Mouse (Mus musculus): ENCODE results near the gene Rasef.
"Not testable (repeated sequence)": the region's sequence is repeated elsewhere in the genome, so short reads cannot be mapped to it uniquely, and the experiment has no call there.

Gene Rasef

DNA sequence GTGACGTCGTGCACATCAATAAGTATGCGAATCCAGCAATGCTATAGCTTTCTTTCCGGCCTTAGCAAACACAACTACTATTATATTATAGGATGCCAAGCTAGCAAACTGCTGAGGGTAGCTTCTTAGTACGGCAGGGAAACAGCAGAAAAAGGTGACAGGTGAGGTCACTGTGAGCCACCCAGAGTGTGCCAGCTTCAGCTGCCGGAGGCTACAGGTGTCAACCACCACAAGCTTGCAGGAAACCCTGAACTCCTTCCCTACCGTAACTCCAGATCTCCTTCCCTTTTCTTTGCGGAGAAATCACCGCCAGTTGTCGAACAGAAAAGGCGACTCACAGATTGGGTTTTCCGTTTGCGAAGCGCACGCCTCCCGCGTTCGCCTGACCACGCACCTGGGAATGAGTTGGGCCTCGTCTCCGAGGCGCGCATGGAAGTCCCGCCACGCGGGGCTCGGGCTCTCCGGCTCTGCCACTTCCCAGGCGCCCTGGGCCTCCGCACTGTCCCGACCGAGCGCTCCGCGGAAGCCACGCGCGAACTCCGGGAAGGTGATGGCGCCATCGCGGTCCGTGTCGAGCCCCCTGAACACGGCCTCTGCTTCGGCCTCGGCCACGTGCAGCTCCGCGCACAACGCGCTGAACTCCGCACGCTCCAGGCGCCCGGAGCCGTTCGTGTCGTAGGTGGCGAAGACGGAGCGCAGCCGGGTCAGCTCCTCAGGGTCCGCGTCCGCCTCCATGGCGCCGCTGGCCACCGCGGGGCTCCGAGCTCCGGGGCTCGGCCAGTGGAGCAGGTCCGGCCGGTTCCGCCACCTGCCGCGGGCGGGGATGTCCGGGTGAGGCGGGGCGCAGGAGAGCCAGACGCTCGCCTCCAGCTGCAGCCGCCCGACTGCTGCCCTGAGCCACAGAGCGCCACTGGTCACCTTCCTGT, at the start of gene Rasef:
Gene Rasef (minus strand): TSS at position 735 of the 926 bp plus-strand sequence.
- DNase-seq (ENCODE audit: low read depth): no peak

- no peak for DNase-seq (ENCODE audit: low read depth)
These were observed 35.8 kb upstream of the Rasef start for GRCm38 (mm10) chr4:73826587-73826986.

GRCm38 (mm10) chr4:73791186-73791540, 369 bp upstream of the Rasef start:
- no peak for DNase-seq (ENCODE audit: low read depth)

DNA sequence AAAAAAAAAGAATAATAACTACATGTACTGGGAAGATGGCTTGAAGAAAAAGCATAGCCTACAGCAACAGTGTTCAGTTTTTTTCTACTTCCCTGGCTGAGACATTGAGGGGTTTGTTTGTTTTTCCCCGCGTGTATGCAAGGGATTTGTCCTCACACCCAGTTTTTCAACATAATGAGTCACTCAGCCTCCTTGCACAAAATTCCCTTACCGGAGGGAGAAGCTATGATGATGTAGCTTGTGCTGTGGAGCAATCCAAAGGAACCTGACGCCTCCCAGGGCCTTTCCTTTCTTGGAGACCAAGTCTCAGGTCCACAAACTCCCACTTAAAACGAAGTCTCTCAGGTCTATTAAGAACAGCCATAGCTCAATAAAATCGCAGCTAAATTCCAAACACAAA, 1.3 kb downstream of the Rasef start:
- no peak for DNase-seq (ENCODE audit: low read depth)

DNA sequence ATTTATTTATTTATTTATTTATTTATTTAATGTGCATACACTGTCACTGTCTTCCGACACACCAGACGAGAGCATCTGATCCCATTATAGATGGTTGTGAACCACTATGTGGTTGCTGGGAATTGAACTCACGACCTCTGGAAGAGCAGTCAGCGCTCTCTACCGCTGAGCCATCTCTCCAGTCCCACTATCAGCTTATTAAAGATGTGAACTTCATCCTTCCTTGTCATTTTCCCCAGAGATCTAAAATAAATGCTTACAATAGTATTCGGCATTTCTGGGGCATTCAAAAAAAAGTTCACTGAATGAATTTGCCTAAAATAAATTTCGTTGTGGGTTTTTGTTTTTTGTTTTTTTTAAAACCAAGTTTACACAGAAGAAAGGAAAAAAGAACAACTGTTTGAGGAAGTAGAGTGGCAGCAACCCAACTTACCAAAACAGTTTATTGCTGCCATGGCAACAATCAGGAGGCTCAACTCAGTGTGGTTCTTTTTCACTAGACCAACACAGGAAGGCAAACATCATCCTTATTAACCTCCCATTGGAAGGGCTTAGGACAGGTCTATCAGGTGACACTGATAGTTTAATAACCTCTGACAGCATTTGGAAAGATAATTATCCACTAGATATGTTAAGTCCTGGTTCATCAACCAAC, 2.6 kb downstream of the Rasef start:
- DNase-seq (ENCODE audit: low read depth): no peak

GRCm38 (mm10) chr4:73784147-73784546, 6.6 kb downstream of the Rasef start:
- no peak for DNase-seq (ENCODE audit: low read depth)

DNA sequence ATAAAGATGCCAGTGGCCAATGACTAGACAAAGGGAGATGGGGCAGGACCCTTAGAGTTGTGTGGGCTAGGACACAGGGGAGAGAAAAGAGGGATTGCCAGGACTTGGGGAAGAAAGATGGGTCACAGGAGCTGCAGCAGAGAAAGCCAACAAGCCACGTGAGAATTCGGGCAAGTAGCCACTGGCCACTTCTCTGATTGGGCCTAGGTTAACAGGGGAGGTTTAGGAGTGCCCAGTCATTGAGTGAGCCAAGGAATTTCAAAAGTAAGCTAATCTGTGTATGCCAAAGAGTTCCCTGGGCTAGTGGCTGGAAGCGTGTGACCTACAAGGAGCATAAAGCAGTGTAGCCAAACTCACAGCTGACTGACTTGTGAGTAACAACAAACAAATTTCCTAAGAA, 9.7 kb downstream of the Rasef start:
- DNase-seq (ENCODE audit: low read depth): no peak

GRCm38 (mm10) chr4:73775266-73775665, 15.5 kb downstream of the Rasef start:
- no peak for DNase-seq (ENCODE audit: low read depth)

GRCm38 (mm10) chr4:73773831-73774810, 16.7 kb downstream of the Rasef start:
- no peak for DNase-seq (ENCODE audit: low read depth)

- DNase-seq (ENCODE audit: low read depth): no peak
These were observed 18.8 kb downstream of the Rasef start for GRCm38 (mm10) chr4:73772028-73772427.

DNA sequence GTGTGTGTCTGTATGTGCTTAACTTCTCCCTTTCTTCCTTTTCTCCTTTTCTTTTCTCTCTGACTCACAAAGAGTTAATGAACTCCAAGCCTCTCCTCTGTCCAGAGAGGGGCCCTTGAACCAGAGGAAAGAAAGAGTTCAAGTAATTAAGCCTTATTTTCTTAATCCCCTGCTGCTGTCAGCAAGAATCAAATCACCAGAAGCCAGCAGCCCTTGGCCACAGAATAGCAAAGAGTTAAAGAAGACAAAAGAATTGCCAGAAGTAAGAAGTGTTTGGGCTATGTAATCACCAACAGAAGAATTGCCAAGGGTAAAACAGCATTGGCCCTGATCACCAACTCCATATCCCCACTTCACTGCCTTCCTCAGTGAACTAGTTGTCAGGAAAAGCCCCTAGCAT, 20.2 kb downstream of the Rasef start:
- DNase-seq (ENCODE audit: low read depth): no peak

DNA sequence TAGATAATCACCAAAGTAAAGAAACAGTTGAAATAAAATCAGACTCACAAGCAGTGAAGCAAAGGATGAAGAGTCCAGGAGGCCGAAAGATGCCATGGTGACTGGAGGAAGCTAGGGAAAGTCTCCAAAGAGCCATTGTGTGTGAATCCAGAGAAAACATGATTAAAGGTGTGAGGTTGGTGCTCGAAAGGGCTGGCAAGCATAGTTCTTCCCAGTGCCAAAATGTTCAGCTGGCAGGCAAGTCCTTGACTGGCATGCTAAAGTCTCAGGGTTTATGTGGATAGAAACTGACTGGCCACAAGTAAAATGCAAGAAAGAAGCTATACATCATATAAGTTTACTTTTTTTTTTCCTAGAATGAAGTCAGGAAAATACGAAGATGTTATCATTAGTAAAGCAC, 22.6 kb downstream of the Rasef start:
- no peak for DNase-seq (ENCODE audit: low read depth)

DNA sequence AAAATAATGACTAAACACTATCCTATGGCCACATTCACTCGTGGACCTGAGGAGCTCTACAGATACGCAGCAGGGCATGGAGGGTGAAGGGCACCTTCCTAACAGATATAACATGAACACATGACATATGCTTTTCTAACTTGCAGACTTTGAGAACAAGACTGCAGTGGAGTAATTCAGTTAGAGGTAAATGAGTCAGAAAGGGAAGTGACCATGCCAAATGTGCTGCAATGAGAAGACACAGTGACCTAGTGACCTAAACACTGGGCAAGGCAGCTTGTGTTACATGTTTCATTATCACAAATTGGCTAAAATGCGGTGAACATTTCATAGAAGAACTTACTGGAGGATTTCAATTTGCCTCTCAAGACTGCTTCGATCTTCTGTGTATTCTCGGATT, 42.6 kb downstream of the Rasef start:
- no peak for DNase-seq (ENCODE audit: low read depth)

DNA sequence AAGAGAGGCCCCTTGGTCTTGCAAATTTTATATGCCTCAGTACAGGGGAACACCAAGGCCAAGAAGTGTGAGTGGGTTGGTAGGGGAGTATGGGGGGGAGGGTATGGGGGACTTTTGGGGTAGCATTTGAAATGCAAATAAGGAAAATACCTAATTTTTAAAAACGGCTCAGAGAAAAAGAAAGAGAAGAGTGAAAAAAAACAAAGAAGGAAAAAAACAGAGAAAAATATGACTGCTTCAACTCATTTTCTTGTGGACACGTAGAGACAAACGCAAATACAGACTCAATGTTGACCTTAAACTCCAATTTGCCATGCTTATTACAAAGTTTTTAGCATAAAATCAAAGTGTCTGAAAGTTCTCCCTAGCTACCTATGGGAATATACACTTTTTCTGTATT, 51.4 kb downstream of the Rasef start:
- no peak for DNase-seq (ENCODE audit: low read depth)

GRCm38 (mm10) chr4:73719819-73720218, 71.0 kb downstream of the Rasef start:
- no peak for DNase-seq (ENCODE audit: low read depth)

- no peak for DNase-seq (ENCODE audit: low read depth)
These were observed 72.0 kb downstream of the Rasef start for GRCm38 (mm10) chr4:73718761-73719160.

DNA sequence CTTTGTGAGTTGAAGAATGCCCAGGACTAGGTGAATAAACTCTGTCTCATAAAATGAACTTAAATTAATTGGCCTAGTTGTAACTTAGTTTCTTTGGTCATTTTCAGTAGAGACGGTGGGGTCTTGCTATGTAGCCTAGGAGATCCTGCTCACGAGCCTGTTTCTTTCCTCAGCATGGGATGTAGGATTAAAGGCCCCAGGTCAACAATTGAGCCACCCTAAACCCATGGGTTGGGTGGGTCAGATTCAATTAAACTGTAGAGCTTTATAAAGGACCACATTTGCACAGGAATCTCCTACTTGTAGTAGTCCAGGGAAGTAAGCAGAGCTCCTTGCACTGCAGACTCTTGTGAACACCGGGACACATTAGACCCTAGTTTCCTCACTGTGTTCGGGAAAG, 107.6 kb downstream of the Rasef start, which contains the start of gene Gm428:
Gene Gm428 (plus strand): TSS at position 301 of the 400 bp plus-strand sequence.
- not testable (repeated sequence) for DNase-seq (ENCODE audit: low read depth)

GRCm38 (mm10) chr4:73668054-73668453, 122.7 kb downstream of the Rasef start, which contains the start of gene Gm11239:
TSS of gene Gm11239 (plus strand) at chr4:73668354.
- DNase-seq (ENCODE audit: low read depth): not testable (repeated sequence)

All from induced T-regulatory cell, adult 2 months (primary cell).